25 mouse cellular contexts compared by ENCODE assay signal in the genomic region with DNA sequence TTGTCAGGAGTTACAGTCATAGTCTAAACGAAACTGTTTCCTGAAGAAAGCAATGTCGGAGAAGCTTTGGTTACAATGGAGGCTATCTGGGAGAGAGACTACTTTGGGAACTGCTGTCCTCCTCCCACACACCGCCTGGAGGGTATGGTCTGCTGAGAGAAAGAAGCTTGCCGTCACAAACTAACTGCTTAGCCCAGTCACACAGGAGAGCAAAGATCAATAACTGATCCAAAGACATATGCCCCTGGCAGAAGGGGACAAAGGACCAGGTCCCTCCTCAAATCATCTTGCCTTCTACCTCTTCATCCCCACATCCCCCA.
DNase-seq lines count a peak whose midpoint lies in the region; TF ChIP-seq lines count a peak whose summit lies in the region.
"Had no signal": no experiment of that assay in that cellular context is flagged by ENCODE, and none has a peak within 500 bp of the region (broad histone marks: within the 10 kb centered on the region; RNA-seq: fewer than 3 reads in every experiment).

No protein-coding gene starts in this region.

- intact Hi-C loops in gastrocnemius, adult 2 months (cut with DNase I), result no loop called here
- intact Hi-C loops in left cerebral cortex, adult 2 months (cut with DNase I), result no loop called here

- no peaks in the 10 kb centered on the region for H3K36me3 ChIP-seq in myocyte (ENCODE audit: control insufficient read depth, insufficient read depth)

- no peaks in the 10 kb centered on the region for H3K27me3 ChIP-seq in myocyte (ENCODE audit: control insufficient read depth, insufficient read depth, insufficient read length)
- H3K27me3 ChIP-seq: embryonic facial prominence, embryonic 13.5 days; forebrain, embryonic 12.5 days; forebrain, embryonic 15.5 days; heart, embryonic 12.5 days; heart, embryonic 15.5 days; hindbrain, embryonic 13.5 days; intestine, embryonic 15.5 days had no signal

- peak overlapping the region; percentile 95 for H3K27ac ChIP-seq in gastrocnemius, adult 2 months
- peak overlapping the region; percentile 70 for H3K27ac ChIP-seq in left cerebral cortex, adult 2 months
- H3K27ac ChIP-seq: embryonic facial prominence, embryonic 10.5 days; embryonic facial prominence, embryonic 13.5 days; forebrain, embryonic 12.5 days; forebrain, embryonic 15.5 days; heart, embryonic 15.5 days; hindbrain, embryonic 10.5 days; hindbrain, embryonic 13.5 days; intestine, embryonic 15.5 days had no signal

- no peak for TF ChIP-seq CTCF in gastrocnemius, adult 2 months (IDR thresholded peaks at IDR 0.05)
- no peak for TF ChIP-seq CTCF in left cerebral cortex, adult 2 months (IDR thresholded peaks at IDR 0.05)

- no peak for TF ChIP-seq POLR2A in myocyte (IDR thresholded peaks at IDR 0.05; ENCODE audit: insufficient read length, low read depth)

- H3ac ChIP-seq in myocyte (ENCODE audit: control insufficient read depth, insufficient read length), result no peak overlapping the region

- peak overlapping the region; percentile 31 for H3K4me2 ChIP-seq in myocyte (ENCODE audit: low read depth)
- H3K4me2 ChIP-seq: embryonic facial prominence, embryonic 13.5 days; forebrain, embryonic 12.5 days; forebrain, embryonic 15.5 days; heart, embryonic 12.5 days; heart, embryonic 15.5 days; hindbrain, embryonic 13.5 days; intestine, embryonic 15.5 days had no signal

- no peak overlapping the region for H3K4me3 ChIP-seq in gastrocnemius, adult 2 months
- no peak overlapping the region for H3K4me3 ChIP-seq in left cerebral cortex, adult 2 months
- H3K4me3 ChIP-seq in myocyte, result no peak overlapping the region
- H3K4me3 ChIP-seq: embryonic facial prominence, embryonic 10.5 days; embryonic facial prominence, embryonic 13.5 days; erythroblast, embryonic 14.5 days; forebrain, embryonic 12.5 days; forebrain, embryonic 15.5 days; heart, embryonic 12.5 days; heart, embryonic 15.5 days; hindbrain, embryonic 10.5 days; hindbrain, embryonic 13.5 days; intestine, embryonic 15.5 days had no signal

- H3K79me2 ChIP-seq in myocyte (ENCODE audit: control insufficient read depth, insufficient read depth), result no peaks in the 10 kb centered on the region

- DNase-seq in gastrocnemius, adult 2 months, result no peak
- no peak for DNase-seq in gastrocnemius, adult 18-20 months (ENCODE audit: low spot score)
- no peak for DNase-seq in left cerebral cortex, adult 2 months (ENCODE audit: extremely low spot score in 1 of 2, low spot score in 2 of 2)
- no peak for DNase-seq in left cerebral cortex, adult 8-10 months (ENCODE audit: low spot score in 2 of 2)
- no peak for DNase-seq in urinary bladder, postnatal 10 days (ENCODE audit: low spot score)
- DNase-seq: adrenal gland, adult 2 months; adrenal gland, postnatal 14 days; cerebellum, adult 11 months; cerebellum, adult 8-10 months; cerebellum, postnatal 10 days; embryo, embryonic 11 days; gastrocnemius, postnatal 10 days; heart, postnatal 10 days; heart, postnatal 36 days had no signal

TF ChIP-seq in myocyte, 11 proteins besides CTCF, POLR2A, EP300 and RAD21:
- TF ChIP-seq E2F4 (IDR thresholded peaks at IDR 0.05; ENCODE audit: insufficient read depth), result no peak
- no peak for TF ChIP-seq POLR2AphosphoS2 (IDR thresholded peaks at IDR 0.05; ENCODE audit: insufficient read length, low read depth)
- no peak for TF ChIP-seq USF1 (IDR thresholded peaks at IDR 0.05; ENCODE audit: low read depth)
- TF ChIP-seq MYOD1 (IDR thresholded peaks at IDR 0.05; ENCODE audit: control insufficient read depth in 1 of 3, insufficient read length in 2 of 3, low read depth in 2 of 3), result no peak
- no peak for TF ChIP-seq MYOG (IDR thresholded peaks at IDR 0.05; ENCODE audit: control insufficient read depth in 1 of 3, insufficient read depth in 1 of 3, insufficient read length in 2 of 3, low read depth in 2 of 3)
- no peak for TF ChIP-seq CEBPB (IDR thresholded peaks at IDR 0.05; ENCODE audit: insufficient read depth, poor library complexity, severe bottlenecking)
- no peak for TF ChIP-seq MAX (IDR thresholded peaks at IDR 0.05; ENCODE audit: low read depth)
- no peak for TF ChIP-seq REST (IDR thresholded peaks at IDR 0.05; ENCODE audit: insufficient read depth, insufficient read length)
- TF ChIP-seq TCF3 (IDR thresholded peaks at IDR 0.05; ENCODE audit: insufficient read length, low read depth), result no peak
- TF ChIP-seq TCF12 (IDR thresholded peaks at IDR 0.05; ENCODE audit: insufficient read depth, poor library complexity, severe bottlenecking), result no peak
- no peak for TF ChIP-seq SRF (IDR thresholded peaks at IDR 0.05; ENCODE audit: control insufficient read depth, insufficient read length, low read depth)
TF ChIP-seq in myocyte: peak in this region for 0.
